Mouse (Mus musculus): ENCODE measurements around the gene 4931423N10Rik. TPM values are rescaled to one million over a fixed set of nuclear protein-coding genes. Genes with fewer than 3 reads are reported as not detected.

The 4931423N10Rik gene
- not detected for total RNA-seq (2021)
- long read RNA-seq, experiment 1: 0 reads
- long read RNA-seq, experiment 2: 0 reads

GRCm38 (mm10) chr2:23207070-23207526 lies at the start of gene 4931423N10Rik:
4931423N10Rik (plus strand) TSS chr2:23207476.
- DNase-seq: peak; percentile 8

- DNase-seq: no peak
These were observed 35.0 kb upstream of the 4931423N10Rik start for GRCm38 (mm10) chr2:23172305-23172704.

- DNase-seq: no peak
These were observed 12.9 kb upstream of the 4931423N10Rik start for GRCm38 (mm10) chr2:23194366-23194765.

GRCm38 (mm10) chr2:23201034-23201433 lies 6.2 kb upstream of the 4931423N10Rik start:
- no peak for DNase-seq

GRCm38 (mm10) chr2:23202900-23203670 lies 4.2 kb upstream of the 4931423N10Rik start:
- peak; percentile 14 for DNase-seq

- no peak for DNase-seq
These were observed 6.4 kb downstream of the 4931423N10Rik start for GRCm38 (mm10) chr2:23213661-23214060.

GRCm38 (mm10) chr2:23225199-23225598 lies 17.9 kb downstream of the 4931423N10Rik start:
- DNase-seq: no peak

GRCm38 (mm10) chr2:23228463-23228862 lies 21.2 kb downstream of the 4931423N10Rik start:
- no peak for DNase-seq

- DNase-seq: peak; percentile 23
These were observed 26.9 kb downstream of the 4931423N10Rik start for GRCm38 (mm10) chr2:23234065-23234773.

- DNase-seq: peak; percentile 54
These were observed 83.7 kb downstream of the 4931423N10Rik start for GRCm38 (mm10) chr2:23290991-23291390.

GRCm38 (mm10) chr2:23314869-23315268 lies 107.6 kb downstream of the 4931423N10Rik start:
- DNase-seq: no peak

Other genes starting within 250 kb of the 4931423N10Rik start
- 10 to 100 TPM; 57.6 to 57.8 TPM for gene Abi1, start 167.2 kb upstream of the 4931423N10Rik start, total RNA-seq (2021)
- gene Acbd5, start 139.3 kb upstream of the 4931423N10Rik start, total RNA-seq (2021): 10 to 100 TPM; 65.0 to 68.6 TPM
- 1 to 10 TPM; 4.3 to 6.2 TPM for gene Mastl, start 51.5 kb upstream of the 4931423N10Rik start, total RNA-seq (2021)
- gene Yme1l1, start 51.1 kb upstream of the 4931423N10Rik start, total RNA-seq (2021): 100 to 1,000 TPM in 1 of 2 experiments, 10 to 100 TPM in 1; 96.1 to 113 TPM
- not detected for gene Nxph2, start 113.8 kb downstream of the 4931423N10Rik start, total RNA-seq (2021)